Mouse (Mus musculus) Muller cell, postnatal 12 days (primary cell): ENCODE results near the gene Vmn1r221.
A peak's percentile ranks its signal among the peaks of the same experiment; 100 is the strongest.
"Not testable (repeated sequence)": the region's sequence is repeated elsewhere in the genome, so short reads cannot be mapped to it uniquely, and the experiment has no call there.

ENCODE experiments used
- DNase-seq: peaks from one replicate; pipeline ENCODE4 v3.0.0-alpha.2; 2015; ENCODE audit errors: inconsistent ontology term

Gene Vmn1r221

GRCm38 (mm10) chr13:23213827-23214226, at the start of gene Vmn1r221:
Gene Vmn1r221 (plus strand): TSS chr13:23214127.
- not testable (repeated sequence) for DNase-seq

- not testable (repeated sequence) for DNase-seq
Observed at GRCm38 (mm10) chr13:23166471-23166870, 47.5 kb upstream of the Vmn1r221 start.

GRCm38 (mm10) chr13:23187875-23188274, 26.1 kb upstream of the Vmn1r221 start, which contains the start of gene Vmn1r220:
Gene Vmn1r220 (minus strand): TSS chr13:23187975.
- no peak for DNase-seq

GRCm38 (mm10) chr13:23203885-23204284, 10.0 kb upstream of the Vmn1r221 start:
- DNase-seq: not testable (repeated sequence)

- not testable (repeated sequence) for DNase-seq
Observed at GRCm38 (mm10) chr13:23235847-23236246, 21.9 kb downstream of the Vmn1r221 start, which contains the start of gene Vmn1r222. Gene Vmn1r222 (minus strand): TSS chr13:23235947.

GRCm38 (mm10) chr13:23246834-23247233, 32.9 kb downstream of the Vmn1r221 start, which contains the start of gene Vmn1r223:
Gene Vmn1r223 (plus strand): TSS chr13:23247134.
- DNase-seq: not testable (repeated sequence)

GRCm38 (mm10) chr13:23258546-23259048, 44.7 kb downstream of the Vmn1r221 start:
- DNase-seq: no peak

- DNase-seq: not testable (repeated sequence)
Observed at GRCm38 (mm10) chr13:23268606-23269005, 54.7 kb downstream of the Vmn1r221 start.

GRCm38 (mm10) chr13:23269127-23269526, 55.2 kb downstream of the Vmn1r221 start:
- DNase-seq: not testable (repeated sequence)

- DNase-seq: no peak
Observed at GRCm38 (mm10) chr13:23269681-23270080, 55.8 kb downstream of the Vmn1r221 start.

- DNase-seq: peak; percentile 22
Observed at GRCm38 (mm10) chr13:23270321-23271101, 56.6 kb downstream of the Vmn1r221 start.
